Mouse (Mus musculus): ENCODE results near the gene Tsc22d3. TPM values are rescaled to one million over a fixed set of nuclear protein-coding genes. Genes with fewer than 3 reads are reported as not detected.
"Not testable (repeated sequence)": the region's sequence is repeated elsewhere in the genome, so short reads cannot be mapped to it uniquely, and the experiment has no call there.

Tsc22d3 gene
- polyA plus RNA-seq, 1 experiment: 87.0 TPM

DNA sequence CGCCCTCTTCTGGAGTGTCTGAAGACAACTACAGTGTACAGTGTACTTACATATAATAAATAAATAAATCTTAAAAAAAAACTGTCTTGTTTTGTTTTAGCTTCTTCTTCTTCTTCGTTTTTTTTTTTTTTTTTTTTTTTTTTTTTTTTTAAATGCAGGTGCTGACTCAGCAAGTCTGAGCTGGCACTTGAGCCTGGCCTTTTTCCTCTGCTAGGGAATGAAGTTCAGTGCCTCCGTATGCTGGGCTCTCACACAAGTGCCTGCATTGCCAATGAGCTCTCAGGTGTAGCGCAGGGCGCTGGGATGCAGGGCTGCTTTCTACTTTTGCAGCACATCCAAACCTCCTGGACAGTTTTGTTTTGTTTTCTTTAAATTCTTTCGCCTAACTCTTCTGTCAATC is 90.6 kb downstream of the Tsc22d3 start:
- Histone ChIP-seq H3K79me2 (ENCODE audit: control insufficient read depth, insufficient read depth) (no peaks in the 10 kb centered on the region), H3K4me3 (no peak overlapping the region), H3K4me2 (ENCODE audit: low read depth) (no peak overlapping the region), H3K36me3 (ENCODE audit: control insufficient read depth, insufficient read depth) (no peaks in the 10 kb centered on the region), H3K27me3 (ENCODE audit: control insufficient read depth, insufficient read depth, insufficient read length) (no peaks in the 10 kb centered on the region), H3ac (ENCODE audit: control insufficient read depth, insufficient read length) (no peak overlapping the region)
- TF ChIP-seq USF1 (IDR thresholded peaks at IDR 0.05; ENCODE audit: low read depth) (no peak), POLR2A (IDR thresholded peaks at IDR 0.05; ENCODE audit: insufficient read length, low read depth) (no peak), E2F4 (IDR thresholded peaks at IDR 0.05; ENCODE audit: insufficient read depth) (no peak), REST (IDR thresholded peaks at IDR 0.05; ENCODE audit: insufficient read depth, insufficient read length) (no peak), TCF12 (IDR thresholded peaks at IDR 0.05; ENCODE audit: insufficient read depth, poor library complexity, severe bottlenecking) (no peak), TCF3 (IDR thresholded peaks at IDR 0.05; ENCODE audit: insufficient read length, low read depth) (no peak), MYOG (IDR thresholded peaks at IDR 0.05; ENCODE audit: control insufficient read depth in 1 of 3, insufficient read depth in 1 of 3, insufficient read length in 2 of 3, low read depth in 2 of 3) (no peak), POLR2AphosphoS2 (IDR thresholded peaks at IDR 0.05; ENCODE audit: insufficient read length, low read depth) (no peak), MAX (IDR thresholded peaks at IDR 0.05; ENCODE audit: low read depth) (no peak), MYOD1 (IDR thresholded peaks at IDR 0.05; ENCODE audit: control insufficient read depth in 1 of 3, insufficient read length in 2 of 3, low read depth in 2 of 3) (no peak), SRF (IDR thresholded peaks at IDR 0.05; ENCODE audit: control insufficient read depth, insufficient read length, low read depth) (no peak), CEBPB (IDR thresholded peaks at IDR 0.05; ENCODE audit: insufficient read depth, poor library complexity, severe bottlenecking) (no peak)

DNA sequence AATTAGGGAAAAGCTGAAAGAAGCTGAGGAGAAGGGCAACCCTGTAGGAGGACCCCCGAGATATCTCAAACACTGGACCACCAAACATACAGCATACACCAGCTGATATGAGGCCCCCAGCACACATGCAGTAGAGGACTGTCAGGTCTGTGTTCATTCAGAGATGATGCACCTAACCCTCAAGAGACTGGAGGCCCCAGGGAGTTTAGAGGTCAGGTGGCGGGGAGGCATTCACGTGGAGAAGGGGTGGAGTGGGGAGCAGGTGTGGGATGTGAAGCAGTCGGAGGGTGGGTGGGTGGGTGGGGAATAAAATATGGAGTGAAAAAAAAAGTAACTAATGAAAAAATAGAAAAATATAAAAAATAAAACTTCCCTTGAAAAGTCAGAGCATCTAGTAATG is 91.7 kb downstream of the Tsc22d3 start:
- H3K79me2 ChIP-seq (ENCODE audit: control insufficient read depth, insufficient read depth); H3K27me3 ChIP-seq (ENCODE audit: control insufficient read depth, insufficient read depth, insufficient read length); H3K4me3 ChIP-seq; H3K4me2 ChIP-seq (ENCODE audit: low read depth); H3K36me3 ChIP-seq (ENCODE audit: control insufficient read depth, insufficient read depth); H3ac ChIP-seq (ENCODE audit: control insufficient read depth, insufficient read length): not testable (repeated sequence)

DNA sequence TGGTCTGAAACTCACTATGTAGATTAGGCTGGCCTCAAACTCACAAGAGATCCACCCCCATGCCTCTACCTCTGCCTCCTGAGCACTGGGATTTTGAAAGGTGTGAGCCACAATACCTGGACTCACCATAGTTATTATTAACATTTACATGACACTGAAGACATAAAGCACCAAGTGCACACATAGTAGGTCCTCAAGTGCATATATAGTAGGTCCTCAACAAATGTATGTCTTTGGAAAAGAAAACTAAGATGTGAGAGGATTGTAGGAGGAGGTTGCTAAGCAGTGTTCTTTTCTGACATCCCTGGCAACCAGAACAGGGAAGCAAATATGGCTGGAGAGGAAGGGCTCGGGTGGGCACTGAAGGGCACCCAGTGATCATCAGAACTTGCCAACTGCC is 93.1 kb downstream of the Tsc22d3 start:
- no peak overlapping the region for H3K4me2 ChIP-seq (ENCODE audit: low read depth)
- TF ChIP-seq USF1 (IDR thresholded peaks at IDR 0.05; ENCODE audit: low read depth): no peak
- no peak for TF ChIP-seq SRF (IDR thresholded peaks at IDR 0.05; ENCODE audit: control insufficient read depth, insufficient read length, low read depth)
- no peak for TF ChIP-seq E2F4 (IDR thresholded peaks at IDR 0.05; ENCODE audit: insufficient read depth)
- no peak for TF ChIP-seq POLR2A (IDR thresholded peaks at IDR 0.05; ENCODE audit: insufficient read length, low read depth)
- no peak for TF ChIP-seq MAX (IDR thresholded peaks at IDR 0.05; ENCODE audit: low read depth)
- TF ChIP-seq POLR2AphosphoS2 (IDR thresholded peaks at IDR 0.05; ENCODE audit: insufficient read length, low read depth): no peak
- TF ChIP-seq REST (IDR thresholded peaks at IDR 0.05; ENCODE audit: insufficient read depth, insufficient read length): no peak
- no peak for TF ChIP-seq TCF3 (IDR thresholded peaks at IDR 0.05; ENCODE audit: insufficient read length, low read depth)
- TF ChIP-seq TCF12 (IDR thresholded peaks at IDR 0.05; ENCODE audit: insufficient read depth, poor library complexity, severe bottlenecking): no peak
- no peak for TF ChIP-seq MYOD1 (IDR thresholded peaks at IDR 0.05; ENCODE audit: control insufficient read depth in 1 of 3, insufficient read length in 2 of 3, low read depth in 2 of 3)
- TF ChIP-seq MYOG (IDR thresholded peaks at IDR 0.05; ENCODE audit: control insufficient read depth in 1 of 3, insufficient read depth in 1 of 3, insufficient read length in 2 of 3, low read depth in 2 of 3): no peak
- TF ChIP-seq CEBPB (IDR thresholded peaks at IDR 0.05; ENCODE audit: insufficient read depth, poor library complexity, severe bottlenecking): no peak
- H3ac ChIP-seq (ENCODE audit: control insufficient read depth, insufficient read length): no peak overlapping the region
- no peaks in the 10 kb centered on the region for H3K36me3 ChIP-seq (ENCODE audit: control insufficient read depth, insufficient read depth)
- no peak overlapping the region for H3K4me3 ChIP-seq
- H3K79me2 ChIP-seq (ENCODE audit: control insufficient read depth, insufficient read depth): no peaks in the 10 kb centered on the region
- H3K27me3 ChIP-seq (ENCODE audit: control insufficient read depth, insufficient read depth, insufficient read length): no peaks in the 10 kb centered on the region

DNA sequence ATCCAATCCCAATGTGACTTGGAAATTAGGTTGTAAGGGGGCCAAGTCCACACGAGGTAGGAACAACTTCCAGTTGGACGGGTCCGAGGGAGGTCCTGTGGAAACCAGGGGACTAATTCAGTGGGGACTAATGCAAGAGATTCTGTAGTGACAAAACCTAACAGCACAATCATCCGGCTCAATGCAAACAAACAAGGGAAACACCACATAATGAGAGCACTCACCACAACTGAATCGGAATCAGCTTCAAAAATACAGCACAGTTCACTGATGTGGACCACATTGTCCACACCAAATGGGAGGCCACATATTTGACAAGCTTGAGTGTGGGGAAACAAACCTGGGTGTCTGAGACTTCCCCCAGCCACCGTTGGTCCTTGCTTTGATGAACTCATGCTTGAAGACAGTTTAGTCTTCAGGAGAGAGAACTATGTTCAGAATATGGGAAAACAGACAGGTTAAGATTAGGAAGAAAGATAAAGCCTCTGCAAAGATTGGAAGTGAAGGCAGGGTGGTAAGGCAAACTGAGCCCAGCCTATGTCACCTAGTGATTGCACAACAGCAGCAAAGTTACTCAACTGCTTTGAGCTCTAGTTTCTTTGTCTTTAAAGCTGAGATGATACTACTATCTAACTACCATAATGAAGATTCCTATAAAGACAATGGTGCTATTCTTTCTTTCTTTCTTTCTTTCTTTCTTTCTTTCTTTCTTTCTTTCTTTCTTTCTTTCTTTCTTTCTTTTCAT is 93.9 kb downstream of the Tsc22d3 start:
- TF ChIP-seq POLR2A (IDR thresholded peaks at IDR 0.05; ENCODE audit: insufficient read length, low read depth): no peak
- no peak for TF ChIP-seq TCF12 (IDR thresholded peaks at IDR 0.05; ENCODE audit: insufficient read depth, poor library complexity, severe bottlenecking)
- TF ChIP-seq CEBPB (IDR thresholded peaks at IDR 0.05; ENCODE audit: insufficient read depth, poor library complexity, severe bottlenecking): peak; percentile 65; the same call in 1 of the 2 replicates
- no peaks in the 10 kb centered on the region for H3K27me3 ChIP-seq (ENCODE audit: control insufficient read depth, insufficient read depth, insufficient read length)
- H3K4me3 ChIP-seq: no peak overlapping the region
- H3K4me2 ChIP-seq (ENCODE audit: low read depth): peak overlapping the region; percentile 34
- H3K79me2 ChIP-seq (ENCODE audit: control insufficient read depth, insufficient read depth): no peaks in the 10 kb centered on the region
- H3ac ChIP-seq (ENCODE audit: control insufficient read depth, insufficient read length): no peak overlapping the region
- H3K36me3 ChIP-seq (ENCODE audit: control insufficient read depth, insufficient read depth): no peaks in the 10 kb centered on the region

DNA sequence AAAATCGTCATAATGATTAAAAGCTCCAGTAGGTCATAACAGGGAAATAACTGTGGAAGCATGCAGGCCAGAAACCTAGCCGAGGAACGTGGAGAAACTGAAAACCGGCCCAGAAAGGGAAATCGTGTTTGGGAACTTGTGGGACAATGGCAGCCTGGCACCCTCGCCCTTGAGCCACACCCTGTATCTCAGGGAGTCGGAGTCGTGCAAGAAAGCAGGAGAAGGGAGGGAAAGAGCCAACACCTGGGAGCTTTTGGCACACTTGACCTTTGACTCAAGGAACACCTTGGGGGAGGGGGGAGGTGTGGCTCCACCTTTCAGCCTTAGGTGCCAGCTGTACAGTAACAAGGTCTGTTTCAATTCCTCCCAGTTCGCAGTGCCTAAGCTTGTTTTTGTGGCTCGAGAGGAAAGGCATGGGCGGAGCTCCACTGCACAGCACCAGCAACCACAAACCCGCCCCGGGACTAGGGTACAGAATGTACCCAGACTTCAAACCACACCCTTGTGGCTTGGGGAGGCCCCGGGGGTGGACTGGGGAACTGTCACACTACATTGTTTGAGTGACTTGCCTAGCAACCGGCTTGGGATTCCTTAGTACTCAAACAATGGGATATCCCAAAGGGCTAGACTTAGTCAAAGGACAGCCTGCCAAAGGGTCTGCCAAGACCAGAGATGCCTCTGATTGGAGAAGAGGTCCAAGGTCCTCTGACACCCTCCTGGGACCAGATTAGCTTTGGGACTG is 94.8 kb downstream of the Tsc22d3 start:
- no peak overlapping the region for H3ac ChIP-seq (ENCODE audit: control insufficient read depth, insufficient read length)
- H3K27me3 ChIP-seq (ENCODE audit: control insufficient read depth, insufficient read depth, insufficient read length): no peaks in the 10 kb centered on the region
- H3K79me2 ChIP-seq (ENCODE audit: control insufficient read depth, insufficient read depth): no peaks in the 10 kb centered on the region
- TF ChIP-seq TCF3 (IDR thresholded peaks at IDR 0.05; ENCODE audit: insufficient read length, low read depth) (no peak), REST (IDR thresholded peaks at IDR 0.05; ENCODE audit: insufficient read depth, insufficient read length) (no peak), POLR2A (IDR thresholded peaks at IDR 0.05; ENCODE audit: insufficient read length, low read depth) (peak; percentile 15), SRF (IDR thresholded peaks at IDR 0.05; ENCODE audit: control insufficient read depth, insufficient read length, low read depth) (no peak)
- H3K4me2 ChIP-seq (ENCODE audit: low read depth): peak overlapping the region; percentile 68
- H3K36me3 ChIP-seq (ENCODE audit: control insufficient read depth, insufficient read depth): no peaks in the 10 kb centered on the region
- H3K4me3 ChIP-seq: no peak overlapping the region
